Mouse (Mus musculus): ENCODE data around the gene Crb3.

Gene Crb3

DNA sequence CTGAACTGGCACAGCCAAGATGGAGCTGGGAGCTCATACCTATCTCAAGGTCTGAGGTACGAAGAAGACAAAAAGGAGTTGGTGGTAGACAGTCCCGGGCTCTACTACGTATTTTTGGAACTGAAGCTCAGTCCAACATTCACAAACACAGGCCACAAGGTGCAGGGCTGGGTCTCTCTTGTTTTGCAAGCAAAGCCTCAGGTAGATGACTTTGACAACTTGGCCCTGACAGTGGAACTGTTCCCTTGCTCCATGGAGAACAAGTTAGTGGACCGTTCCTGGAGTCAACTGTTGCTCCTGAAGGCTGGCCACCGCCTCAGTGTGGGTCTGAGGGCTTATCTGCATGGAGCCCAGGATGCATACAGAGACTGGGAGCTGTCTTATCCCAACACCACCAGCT, 48.2 kb downstream of the Crb3 start:
- DNase-seq (ENCODE audit: low spot score), result no peak

DNA sequence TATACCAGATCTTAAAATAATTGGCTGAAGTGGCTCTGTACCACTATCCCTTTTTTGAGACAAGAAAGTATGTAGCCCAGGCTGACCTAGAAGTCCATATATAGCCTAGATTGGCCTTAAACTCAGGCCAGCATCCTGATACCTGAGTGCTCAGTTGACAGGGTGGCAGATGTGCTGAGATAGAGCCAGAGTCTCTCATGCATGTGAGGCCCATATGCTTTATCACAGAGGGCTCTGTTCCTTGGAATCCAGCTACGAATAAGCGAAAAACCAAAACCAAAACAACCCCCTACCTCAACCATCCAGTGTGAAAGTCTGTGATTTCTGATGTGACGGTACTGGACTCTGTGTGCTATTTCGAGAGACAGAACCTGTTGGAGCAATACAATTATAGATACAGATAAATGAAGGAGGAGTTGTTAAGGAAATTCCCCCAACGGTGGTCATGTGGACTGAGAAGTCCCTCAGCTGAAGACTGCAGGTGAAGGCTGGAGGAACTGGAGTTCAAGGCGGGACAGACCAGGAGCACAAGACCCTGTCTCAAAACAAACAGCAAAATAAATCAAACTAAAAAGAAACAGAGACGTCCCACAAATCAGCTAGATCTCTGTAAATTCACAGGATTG, 49.2 kb downstream of the Crb3 start:
- no peak for DNase-seq (ENCODE audit: low spot score)

DNA sequence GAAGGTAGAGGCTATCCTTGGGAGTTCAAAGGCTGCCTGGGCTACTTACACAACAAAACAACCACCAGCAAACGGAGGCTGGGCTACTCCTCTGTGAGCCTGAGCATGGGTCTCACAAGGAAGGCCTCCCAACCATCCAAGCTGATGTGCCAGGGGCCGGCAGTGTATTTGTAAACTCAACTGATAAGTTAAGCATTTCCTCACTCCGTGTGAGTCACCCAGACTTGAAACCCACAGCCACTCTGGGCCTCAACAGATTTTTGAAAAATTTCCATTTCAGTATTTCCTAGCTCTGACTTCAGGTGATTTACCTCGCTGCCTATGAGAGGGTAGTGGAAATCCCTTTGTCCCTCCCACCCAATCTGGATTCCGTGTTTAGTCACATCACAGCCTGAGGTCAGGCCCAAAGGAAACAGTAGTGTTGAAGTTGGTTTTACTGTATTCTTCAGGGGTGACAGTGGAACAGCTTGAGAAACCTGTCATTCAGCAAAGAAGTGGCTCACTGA, 49.8 kb downstream of the Crb3 start:
- DNase-seq (ENCODE audit: low spot score), result no peak

DNA sequence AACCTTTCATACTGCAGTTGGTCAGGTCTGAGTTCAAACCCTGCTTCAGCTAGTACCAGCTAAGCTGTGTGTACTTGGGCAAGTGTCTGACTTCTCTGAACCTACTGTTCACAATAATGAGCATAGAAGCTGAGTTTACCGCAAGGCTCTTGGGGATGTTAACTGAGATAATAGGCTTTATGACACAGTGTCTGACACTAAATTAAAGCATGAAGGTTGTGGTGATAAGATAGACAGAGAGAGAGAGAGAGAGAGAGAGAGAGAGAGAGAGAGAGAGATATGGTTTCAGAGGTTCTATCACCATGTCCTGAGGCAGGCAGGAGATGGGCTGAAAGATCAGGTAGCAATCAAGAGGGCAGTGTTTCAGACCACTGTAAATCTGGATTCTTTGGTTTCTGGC, 51.1 kb downstream of the Crb3 start:
- DNase-seq (ENCODE audit: low spot score), result no peak

DNA sequence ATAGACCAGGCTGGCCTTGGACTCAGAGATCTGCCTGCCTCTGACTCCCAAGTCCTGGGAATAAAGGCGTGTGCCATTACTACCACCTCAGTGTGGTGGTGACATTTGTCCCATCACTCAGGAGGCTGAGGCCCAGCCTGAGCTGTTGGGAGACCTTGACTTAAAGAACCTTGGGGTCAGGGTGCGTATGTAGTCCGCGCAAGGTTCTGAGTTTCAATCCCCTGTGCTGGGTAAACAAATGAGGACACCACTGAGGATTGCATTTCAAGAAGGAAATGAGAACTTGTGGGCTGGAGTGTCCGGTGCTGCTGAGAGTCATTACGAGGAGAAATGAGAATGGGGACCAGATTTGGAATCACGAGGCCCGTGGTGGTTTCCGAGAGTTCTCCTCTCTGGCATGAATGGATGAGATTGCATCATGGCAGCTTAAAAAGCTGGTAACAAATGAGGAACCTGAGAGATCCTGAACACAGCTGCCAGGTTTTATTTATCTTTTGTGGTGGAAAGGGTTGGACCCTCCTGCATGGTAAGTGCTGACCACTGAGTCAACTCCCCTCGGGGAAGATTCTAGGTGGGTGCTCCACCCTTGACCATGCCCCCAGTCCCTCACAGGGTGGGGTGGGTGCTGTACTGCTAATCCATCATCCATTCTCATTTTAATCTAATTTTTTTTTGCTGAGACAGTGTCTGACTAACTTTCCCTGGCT, 54.0 kb downstream of the Crb3 start:
- DNase-seq (ENCODE audit: low spot score), result no peak
